Mouse (Mus musculus) hematopoietic stem cell, adult 5-6 weeks (primary cell): ENCODE measurements around the gene Tnfrsf1a. TPM values are rescaled to one million over a fixed set of nuclear protein-coding genes. Genes with fewer than 3 reads are reported as not detected.

Experiments used
- ATAC-seq, 2 experiments: fragments of 125-278 bp in 1 of 2; replicated peaks in 1 of 2; 2 replicates each; pipeline ENCODE4 v1.8.0; 2016 to 2017; ENCODE audit warnings: inconsistent platforms in 2 of 2, mild to moderate bottlenecking in 2 of 2, moderate number of reproducible peaks in 2 of 2, low read depth in 1 of 2, moderate TSS enrichment in 1 of 2; ENCODE audit not compliant: low FRiP score in 2 of 2, poor library complexity in 2 of 2, severe bottlenecking in 2 of 2, insufficient read depth in 1 of 2, low TSS enrichment in 1 of 2
- total RNA-seq: library from RNA; stranded (forward); fragments of 172-1452, 232-1000 nt; gene quantifications from 2 replicates; pipeline ENCODE4 v1.2.3, GENCODE M21; 2017

The Tnfrsf1a gene
- total RNA-seq, 1 experiment from 2014 or later, result 27.6 TPM

GRCm38 (mm10) chr6:125363451-125364242 is 14.5 kb downstream of the Tnfrsf1a start:
- no peak for ATAC-seq

- peak in 1 of 2 experiments; percentile 22; a peak in 1 of 4 replicates for ATAC-seq
Observed at GRCm38 (mm10) chr6:125364448-125364847, 15.3 kb downstream of the Tnfrsf1a start.

GRCm38 (mm10) chr6:125365522-125365921 is 16.4 kb downstream of the Tnfrsf1a start:
- ATAC-seq, result no peak

- no peak for ATAC-seq
Observed at GRCm38 (mm10) chr6:125366133-125366532, 17.0 kb downstream of the Tnfrsf1a start.

GRCm38 (mm10) chr6:125367758-125368371 is 18.7 kb downstream of the Tnfrsf1a start:
- peak; percentile 65 to 78 for ATAC-seq

- no peak for ATAC-seq
Observed at GRCm38 (mm10) chr6:125377042-125377441, 27.9 kb downstream of the Tnfrsf1a start.

GRCm38 (mm10) chr6:125377582-125378451 is 28.7 kb downstream of the Tnfrsf1a start:
- peak; percentile 87 to 89 for ATAC-seq

- ATAC-seq, result no peak
Observed at GRCm38 (mm10) chr6:125378621-125379020, 29.5 kb downstream of the Tnfrsf1a start.

- no peak for ATAC-seq
Observed at GRCm38 (mm10) chr6:125379781-125380180, 30.6 kb downstream of the Tnfrsf1a start.

GRCm38 (mm10) chr6:125380372-125381360 is 31.5 kb downstream of the Tnfrsf1a start, which contains the start of gene Plekhg6:
Gene Plekhg6 (minus strand): TSS chr6:125380793.
- no peak for ATAC-seq

- ATAC-seq, result no peak
Observed at GRCm38 (mm10) chr6:125382024-125382423, 32.9 kb downstream of the Tnfrsf1a start.

GRCm38 (mm10) chr6:125385066-125385974 is 36.2 kb downstream of the Tnfrsf1a start:
- ATAC-seq, result peak; percentile 48 to 56; a peak in 3 of 4 replicates

- ATAC-seq, result no peak
Observed at GRCm38 (mm10) chr6:125386080-125386479, 36.9 kb downstream of the Tnfrsf1a start.

- ATAC-seq, result no peak
Observed at GRCm38 (mm10) chr6:125389853-125390252, 40.7 kb downstream of the Tnfrsf1a start.

- ATAC-seq, result 0 out of 4 replicates have a peak, but pooled peaks of 1 of the 2 experiments have one; percentile 22
Observed at GRCm38 (mm10) chr6:125405461-125406382, 56.6 kb downstream of the Tnfrsf1a start.
